Mouse (Mus musculus) hindbrain, embryonic 11.5 days (tissue): ENCODE data around the gene Npr2. TPM values are rescaled to one million over a fixed set of nuclear protein-coding genes. Genes with fewer than 3 reads are reported as not detected.
"Not testable (repeated sequence)": the region's sequence is repeated elsewhere in the genome, so short reads cannot be mapped to it uniquely, and the experiment has no call there.

Experiments used
- ATAC-seq: fragments of 200-750 bp; cut with Nextera tagmentation; 2 replicates; pipeline ENCODE4 v1.8.0; 2017; ENCODE audit warnings: mild to moderate bottlenecking, moderate TSS enrichment, moderate library complexity; ENCODE audit not compliant: low FRiP score
- DNase-seq: peaks from one replicate; pipeline ENCODE4 v3.0.0-alpha.2; 2015; ENCODE audit warnings: low spot score
- H3K27ac ChIP-seq: fragments of 300-500 bp; sonication (generic); 2 replicates; pipeline ENCODE4 v1.5.1; 2014; ENCODE audit warnings: mild to moderate bottlenecking, low read depth, low read length
- H3K27me3 ChIP-seq: fragments of 300-500 bp; sonication (generic); 2 replicates; pipeline ENCODE4 v1.6.1; 2014; ENCODE audit warnings: mild to moderate bottlenecking, low read length, moderate library complexity, mixed read lengths; ENCODE audit not compliant: control insufficient read depth, insufficient read depth
- H3K36me3 ChIP-seq: fragments of 300-500 bp; sonication (generic); 2 replicates; pipeline ENCODE4 v1.6.1; 2014; ENCODE audit warnings: mild to moderate bottlenecking, low read length, moderate library complexity, mixed read lengths; ENCODE audit not compliant: control insufficient read depth, insufficient read depth
- H3K4me1 ChIP-seq: fragments of 300-500 bp; sonication (generic); replicated peaks from 2 replicates; pipeline ENCODE4 v1.6.1; 2014; ENCODE audit warnings: low read length, mixed read lengths; ENCODE audit not compliant: control insufficient read depth, insufficient read depth
- H3K4me2 ChIP-seq: fragments of 300-500 bp; sonication (generic); replicated peaks from 2 replicates; pipeline ENCODE4 v1.6.1; 2014; ENCODE audit warnings: mild to moderate bottlenecking, low read depth, low read length
- H3K4me3 ChIP-seq: fragments of 300-500 bp; sonication (generic); 2 replicates; pipeline ENCODE4 v1.5.1; 2014; ENCODE audit warnings: low read depth, low read length
- H3K9ac ChIP-seq: fragments of 300-500 bp; sonication (generic); 2 replicates; pipeline ENCODE4 v1.6.1; 2014; ENCODE audit warnings: low read depth, low read length
- H3K9me3 ChIP-seq: fragments of 300-500 bp; sonication (generic); 2 replicates; pipeline ENCODE4 v1.6.1; 2016; ENCODE audit warnings: low read length; ENCODE audit not compliant: control insufficient read depth
- WGBS: fragments of 180-500 bp; shearing (Covaris S2); extraction: QIAGEN DNeasy Blood & Tissue Kit; methylation state at CpG from one replicate; pipeline ENCODE4 v1.1.7; 2014; 5-methylcytosine and 5-hydroxymethylcytosine counted together
- polyA plus RNA-seq: library from polyadenylated mRNA; unstranded; fragments of >200 nt; fragmentation: Nextera tagmentation; extraction: Ambion mirVana; gene quantifications from 2 replicates; pipeline ENCODE4 v1.2.1, GENCODE M21; 2014

Gene Npr2
- polyA plus RNA-seq, 1 experiment from 2014 or later: 19.9 TPM

DNA sequence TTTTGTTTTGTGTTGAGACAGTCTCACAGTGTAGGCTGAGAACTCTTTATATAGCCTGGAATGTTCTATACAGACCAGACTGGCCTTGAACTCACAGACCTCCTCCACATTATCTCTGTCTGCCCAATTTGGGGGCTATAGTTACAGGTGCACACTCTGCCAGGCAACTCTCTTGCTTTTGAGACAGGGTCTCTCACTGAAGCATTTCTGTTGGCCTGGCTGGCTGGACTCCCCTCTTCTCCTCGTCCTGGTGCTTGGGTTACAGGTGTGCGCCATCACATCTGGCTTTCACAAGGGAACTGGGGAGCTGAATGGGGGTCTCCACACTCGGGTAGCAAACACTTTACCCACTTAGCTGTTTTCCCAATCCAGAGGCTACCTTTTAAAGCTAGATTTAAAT lies 39.8 kb upstream of the Npr2 start:
- WGBS: 83% methylated on average over 3 of the region's 3 CpGs

GRCm38 (mm10) chr4:43593453-43593852 lies 38.3 kb upstream of the Npr2 start:
- Histone ChIP-seq H3K36me3 (no peaks in the 10 kb centered on the region), H3K4me3 (no peak overlapping the region), H3K27ac (no peak overlapping the region), H3K4me2 (no peak overlapping the region), H3K9ac (no peak overlapping the region), H3K9me3 (no peaks in the 10 kb centered on the region), H3K27me3 (no peaks in the 10 kb centered on the region), H3K4me1 (no peaks in the 10 kb centered on the region)
- DNase-seq (no peak), ATAC-seq (no peak)
- 61% methylated on average over 3 of the region's 3 CpGs for WGBS

More for the DNA sequence above, 39.8 kb upstream of the Npr2 start:
- Histone ChIP-seq H3K4me3 (no peak overlapping the region), H3K9ac (no peak overlapping the region), H3K9me3 (no peaks in the 10 kb centered on the region), H3K27me3 (no peaks in the 10 kb centered on the region), H3K4me1 (no peaks in the 10 kb centered on the region), H3K27ac (no peak overlapping the region), H3K36me3 (no peaks in the 10 kb centered on the region), H3K4me2 (no peak overlapping the region)
- DNase-seq: no peak
- no peak for ATAC-seq

GRCm38 (mm10) chr4:43596597-43596996 lies 35.1 kb upstream of the Npr2 start:
- H3K27ac ChIP-seq, ATAC-seq: not testable (repeated sequence)
- WGBS: 89% methylated on average over 2 of the region's 2 CpGs

GRCm38 (mm10) chr4:43598200-43598599 lies 33.5 kb upstream of the Npr2 start:
- Histone ChIP-seq H3K36me3 (no peaks in the 10 kb centered on the region), H3K9me3 (no peaks in the 10 kb centered on the region), H3K4me1 (no peaks in the 10 kb centered on the region), H3K4me2 (no peak overlapping the region), H3K27ac (no peak overlapping the region), H3K9ac (no peak overlapping the region), H3K27me3 (no peaks in the 10 kb centered on the region), H3K4me3 (no peak overlapping the region)
- WGBS: 88% methylated on average over 4 of the region's 4 CpGs
- ATAC-seq (no peak), DNase-seq (no peak)

More at GRCm38 (mm10) chr4:43596597-43596996, 35.1 kb upstream of the Npr2 start:
- H3K4me1 ChIP-seq, H3K4me3 ChIP-seq, H3K4me2 ChIP-seq, DNase-seq, H3K36me3 ChIP-seq, H3K27me3 ChIP-seq, H3K9me3 ChIP-seq, H3K9ac ChIP-seq: not testable (repeated sequence)

DNA sequence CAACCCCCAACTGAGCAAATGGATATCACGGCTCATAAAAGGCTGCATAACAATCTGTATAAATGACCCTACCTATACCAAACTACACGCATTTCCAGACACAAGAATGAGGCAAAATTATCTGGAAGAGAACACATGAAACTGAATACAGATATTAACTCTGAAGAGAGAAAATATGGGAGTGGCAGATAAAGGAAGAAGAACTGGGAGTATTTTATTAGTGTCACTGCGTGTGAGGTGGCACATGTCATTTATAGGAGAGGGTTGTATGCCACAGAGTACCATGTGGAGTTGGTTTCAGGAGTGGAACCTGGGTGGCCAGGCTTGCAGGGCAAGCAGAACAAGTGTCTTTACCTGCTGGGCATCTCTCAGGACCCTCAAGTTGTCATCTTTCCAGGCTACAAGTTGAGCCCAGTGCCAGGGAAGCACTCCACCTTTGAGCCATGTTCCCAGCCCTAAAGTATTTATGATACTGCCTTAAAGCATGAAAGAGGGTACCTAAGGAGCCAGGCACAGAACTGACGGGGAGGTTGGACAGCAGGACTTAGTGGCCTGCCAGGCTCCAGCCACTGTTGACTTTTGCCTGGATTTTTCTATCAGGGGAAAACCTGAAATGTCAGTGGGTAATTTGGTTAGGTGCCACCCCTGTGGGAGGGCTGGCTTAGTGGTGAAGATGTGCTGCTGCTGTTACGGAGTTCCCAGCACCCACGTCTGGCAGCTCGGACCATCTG lies 32.9 kb upstream of the Npr2 start:
- H3K9me3 ChIP-seq: no peaks in the 10 kb centered on the region

DNA sequence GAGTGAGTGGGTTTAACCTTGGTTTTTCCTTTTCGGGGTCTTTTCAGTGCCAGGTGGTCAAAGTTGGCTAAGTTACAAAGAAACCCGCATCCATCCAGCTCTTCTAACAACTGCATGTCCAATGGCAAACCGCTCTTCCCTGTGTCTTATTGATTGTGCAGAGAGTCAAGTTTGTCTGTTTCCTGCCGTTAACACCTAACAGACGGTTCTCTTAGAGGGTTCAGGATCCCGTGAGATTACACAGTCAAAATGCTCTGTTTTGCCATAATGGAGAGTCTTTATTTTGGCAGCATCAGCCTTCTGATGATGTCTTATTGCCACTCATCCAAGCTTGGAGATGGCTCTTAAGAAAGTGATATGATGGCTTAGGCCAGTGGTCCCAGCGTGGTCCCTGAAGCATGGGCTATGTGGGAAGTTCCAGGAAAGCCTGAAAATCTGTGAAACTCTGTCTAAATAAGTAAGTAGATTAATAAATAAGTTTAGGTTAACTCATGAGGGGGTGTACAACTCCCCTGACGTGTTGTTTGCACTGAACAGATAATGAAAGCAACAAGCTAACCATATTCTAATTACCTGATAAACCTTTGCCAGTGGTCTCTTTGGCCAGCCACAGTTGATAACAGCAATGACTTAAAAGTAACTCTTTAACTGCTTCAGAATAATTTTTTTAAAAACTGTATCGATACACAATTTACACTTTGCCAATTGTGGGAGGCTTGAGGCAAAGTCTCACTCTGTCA lies 31.4 kb upstream of the Npr2 start:
- H3K27me3 ChIP-seq: no peaks in the 10 kb centered on the region
- H3K4me2 ChIP-seq: no peak overlapping the region
- no peak overlapping the region for H3K4me3 ChIP-seq
- H3K27ac ChIP-seq: no peak overlapping the region
- ATAC-seq (no peak), DNase-seq (no peak)
- H3K9ac ChIP-seq: no peak overlapping the region
- no peaks in the 10 kb centered on the region for H3K36me3 ChIP-seq
- H3K4me1 ChIP-seq: no peaks in the 10 kb centered on the region
- no peaks in the 10 kb centered on the region for H3K9me3 ChIP-seq
- WGBS: 84% methylated on average over 9 of the region's 9 CpGs

More for the DNA sequence above, 32.9 kb upstream of the Npr2 start:
- Histone ChIP-seq H3K4me1 (no peaks in the 10 kb centered on the region), H3K27ac (no peak overlapping the region), H3K9ac (no peak overlapping the region), H3K36me3 (no peaks in the 10 kb centered on the region), H3K4me2 (no peak overlapping the region), H3K27me3 (no peaks in the 10 kb centered on the region), H3K4me3 (no peak overlapping the region)
- DNase-seq (no peak), ATAC-seq (no peak)
- 86% methylated on average over 7 of the region's 7 CpGs for WGBS

DNA sequence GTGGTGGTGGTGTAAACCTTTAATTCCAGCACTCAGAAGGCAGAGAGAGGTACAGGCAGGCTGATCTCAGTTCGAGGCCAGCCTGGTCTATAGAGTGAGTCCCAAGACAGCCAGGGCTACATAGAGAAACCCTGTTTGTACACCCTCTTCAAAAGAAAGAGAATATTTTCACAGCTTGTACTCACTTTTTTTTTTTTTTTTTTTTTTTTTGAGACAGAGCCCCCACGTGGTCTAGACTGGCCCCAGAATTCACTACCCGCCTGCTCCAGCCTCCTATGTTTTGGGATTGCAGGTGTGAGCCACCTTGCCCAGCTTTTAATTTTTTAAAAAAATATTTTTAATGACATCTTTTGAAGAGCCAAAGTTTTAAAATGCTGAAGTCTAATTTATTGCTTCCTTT lies 27.6 kb upstream of the Npr2 start:
- DNase-seq (no peak), ATAC-seq (no peak)
- H3K9me3 ChIP-seq: no peaks in the 10 kb centered on the region
- no peaks in the 10 kb centered on the region for H3K4me1 ChIP-seq
- no peak overlapping the region for H3K9ac ChIP-seq
- WGBS: 81% methylated on average over 3 of the region's 3 CpGs
- H3K4me3 ChIP-seq: no peak overlapping the region
- H3K27me3 ChIP-seq: no peaks in the 10 kb centered on the region
- no peak overlapping the region for H3K27ac ChIP-seq
- H3K4me2 ChIP-seq: no peak overlapping the region
- H3K36me3 ChIP-seq: no peaks in the 10 kb centered on the region

- DNase-seq: no peak
- Histone ChIP-seq H3K4me1 (no peaks in the 10 kb centered on the region), H3K27ac (no peak overlapping the region), H3K9ac (no peak overlapping the region), H3K36me3 (no peaks in the 10 kb centered on the region), H3K9me3 (no peaks in the 10 kb centered on the region), H3K4me2 (no peak overlapping the region), H3K4me3 (no peak overlapping the region), H3K27me3 (no peaks in the 10 kb centered on the region)
- ATAC-seq: no peak
- 80% methylated on average over 9 of the region's 9 CpGs for WGBS
Observed at GRCm38 (mm10) chr4:43604751-43605685, 26.7 kb upstream of the Npr2 start.
